Mouse (Mus musculus): ENCODE measurements around the gene Cflar.

DNA sequence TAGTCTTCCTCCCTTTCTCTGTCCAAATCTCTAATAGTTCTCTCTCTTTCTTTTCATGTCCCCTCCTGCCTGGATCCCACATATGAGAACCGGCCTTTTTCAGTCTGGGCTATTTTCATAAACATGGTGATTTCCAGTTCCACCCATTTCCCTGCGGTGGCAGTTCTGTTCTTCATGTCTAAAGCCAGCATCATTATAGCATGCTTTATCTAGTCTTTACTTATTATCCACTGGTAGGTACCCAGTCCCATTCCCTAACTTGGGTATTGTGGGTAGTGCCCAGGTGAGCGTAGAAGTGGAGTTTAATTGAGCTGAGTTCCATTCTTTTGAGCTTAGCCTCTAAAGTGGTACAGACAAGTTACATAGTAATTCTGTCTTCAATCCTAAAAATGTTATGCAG, 48.1 kb downstream of the Cflar start:
- no peak for TF ChIP-seq CTCF (IDR thresholded peaks at IDR 0.05; ENCODE audit: low read depth)
- no peak for TF ChIP-seq EP300 (optimal IDR thresholded peaks at IDR 0.05)
